Mouse (Mus musculus) CH12.LX (cell line): ENCODE measurements around the gene Actn2. TPM values are rescaled to one million over a fixed set of nuclear protein-coding genes. Genes with fewer than 3 reads are reported as not detected.

Experiments used
- DNase-seq: peaks from one replicate; pipeline ENCODE4 v3.0.0-alpha.2; 2013; ENCODE audit errors: extremely low read depth
- H3K27ac ChIP-seq: 2 replicates; pipeline ENCODE4 v1.5.1; 2012; ENCODE audit warnings: low read depth, mild to moderate bottlenecking, control low read depth, moderate library complexity; ENCODE audit not compliant: insufficient read depth
- H3K27me3 ChIP-seq: replicated peaks from 2 replicates; pipeline ENCODE3; 2012; ENCODE audit warnings: inconsistent platforms
- H3K36me3 ChIP-seq, 2 experiments: replicated peaks in 1 of 2; 2 replicates each; pipeline versions ENCODE3 to v1.6.1; 2012; ENCODE audit warnings: inconsistent platforms in 1 of 2, low read length in 1 of 2, mild to moderate bottlenecking in 1 of 2, mixed read lengths in 1 of 2, moderate library complexity in 1 of 2; ENCODE audit not compliant: control insufficient read depth in 1 of 2, insufficient read depth in 1 of 2
- H3K4me1 ChIP-seq, 2 experiments: 2 replicates each; pipeline ENCODE4 v1.6.1; 2012; ENCODE audit warnings: inconsistent platforms in 1 of 2, moderate library complexity in 1 of 2; ENCODE audit not compliant: insufficient read depth in 2 of 2, control insufficient read depth in 1 of 2
- H3K4me2 ChIP-seq: 2 replicates; pipeline ENCODE4 v1.6.1; 2012; ENCODE audit warnings: low read depth, mild to moderate bottlenecking, control low read depth; ENCODE audit not compliant: poor library complexity, insufficient read depth, severe bottlenecking
- H3K4me3 ChIP-seq, 3 experiments: fragments of 150-350 bp in 1 of 3; sonication (generic) in 1 of 3; replicated peaks in 1 of 3; 2 replicates each; pipeline versions ENCODE3 to v1.5.1; 2011 to 2012; ENCODE audit warnings: low read depth in 2 of 3, low read length in 2 of 3, mild to moderate bottlenecking in 2 of 3, moderate library complexity in 2 of 3, control low read depth in 1 of 3, improper control_type of control experiment in 1 of 3, inconsistent platforms in 1 of 3, mixed read lengths in 1 of 3; ENCODE audit not compliant: poor library complexity in 1 of 3
- H3K79me2 ChIP-seq: replicated peaks from 2 replicates; pipeline ENCODE4 v1.6.1; 2012; ENCODE audit warnings: mild to moderate bottlenecking, moderate library complexity; ENCODE audit not compliant: control insufficient read depth, poor library complexity, insufficient read depth, severe bottlenecking; ENCODE audit errors: extremely low read depth
- H3K9ac ChIP-seq: 2 replicates; pipeline ENCODE4 v1.6.1; 2012; ENCODE audit warnings: low read depth, mild to moderate bottlenecking, control low read depth, moderate library complexity; ENCODE audit not compliant: insufficient read depth
- H3K9me3 ChIP-seq: replicated peaks from 2 replicates; pipeline ENCODE3; 2012; ENCODE audit warnings: low read length, inconsistent platforms, mixed read lengths
- CHD2 ChIP-seq: IDR thresholded peaks from 2 replicates; pipeline ENCODE4 v1.6.1; 2011; ENCODE audit warnings: low read length, improper control_type of control experiment
- CTCF ChIP-seq, 2 experiments: IDR thresholded peaks in 1 of 2; conservative IDR thresholded peaks in 1 of 2; 2 replicates each; pipeline ENCODE4 v1.5.1; 2011 to 2012; ENCODE audit warnings: low read depth in 2 of 2, low read length in 2 of 2, improper control_type of control experiment in 1 of 2, inconsistent platforms in 1 of 2, mild to moderate bottlenecking in 1 of 2, moderate library complexity in 1 of 2
- E2F4 ChIP-seq: IDR thresholded peaks from 2 replicates; pipeline ENCODE4 v1.6.1; 2011; ENCODE audit warnings: low read depth, low read length, improper control_type of control experiment; ENCODE audit not compliant: insufficient replicate concordance
- ELF1 ChIP-seq: IDR thresholded peaks from 2 replicates; pipeline ENCODE4 v1.6.1; 2014; ENCODE audit warnings: low read depth, mild to moderate bottlenecking, inconsistent platforms, low read length, improper control_type of control experiment
- GABPA ChIP-seq: IDR thresholded peaks from 2 replicates; pipeline ENCODE4 v1.6.1; 2012; ENCODE audit warnings: low read depth, low read length, improper control_type of control experiment, inconsistent platforms; ENCODE audit not compliant: insufficient replicate concordance
- JUN ChIP-seq: IDR thresholded peaks from 2 replicates; pipeline ENCODE4 v1.6.1; 2011; ENCODE audit warnings: low read depth, mild to moderate bottlenecking, low read length, improper control_type of control experiment, moderate library complexity; ENCODE audit not compliant: insufficient read depth
- JUND ChIP-seq: conservative IDR thresholded peaks from 2 replicates; pipeline ENCODE4 v1.6.1; 2011; ENCODE audit warnings: low read depth, low read length, improper control_type of control experiment
- MAZ ChIP-seq: IDR thresholded peaks from 2 replicates; pipeline ENCODE4 v1.6.1; 2012; ENCODE audit warnings: low read depth, mild to moderate bottlenecking, inconsistent platforms, low read length, improper control_type of control experiment, moderate library complexity
- MYC ChIP-seq: IDR thresholded peaks from 2 replicates; pipeline ENCODE4 v1.6.1; 2011; ENCODE audit warnings: low read depth, mild to moderate bottlenecking, improper control_type of control experiment, low read length
- NELFE ChIP-seq: IDR thresholded peaks from 2 replicates; pipeline ENCODE4 v1.6.1; 2011; ENCODE audit warnings: low read depth, low read length, improper control_type of control experiment
- NRF1 ChIP-seq: IDR thresholded peaks from 2 replicates; pipeline ENCODE4 v1.6.1; 2014; ENCODE audit warnings: low read depth, mild to moderate bottlenecking, inconsistent platforms, low read length, improper control_type of control experiment, moderate library complexity
- PAX5 ChIP-seq: IDR thresholded peaks from 2 replicates; pipeline ENCODE4 v1.6.1; 2012; ENCODE audit warnings: low read length, inconsistent platforms, mixed read lengths
- POLR2A ChIP-seq: IDR thresholded peaks from 2 replicates; pipeline ENCODE4 v1.6.1; 2011; ENCODE audit warnings: low read depth, mild to moderate bottlenecking, improper control_type of control experiment, low read length
- RCOR1 ChIP-seq: conservative IDR thresholded peaks from 2 replicates; pipeline ENCODE4 v1.6.1; 2012; ENCODE audit warnings: low read depth, mild to moderate bottlenecking, inconsistent platforms, low read length, improper control_type of control experiment
- SIN3A ChIP-seq: IDR thresholded peaks from 2 replicates; pipeline ENCODE4 v1.6.1; 2012; ENCODE audit warnings: low read length, improper control_type of control experiment, inconsistent platforms
- TBP ChIP-seq: conservative IDR thresholded peaks from 2 replicates; pipeline ENCODE4 v1.6.1; 2011; ENCODE audit warnings: low read depth, low read length, improper control_type of control experiment
- TCF12 ChIP-seq: IDR thresholded peaks from 2 replicates; pipeline ENCODE4 v1.6.1; 2014; ENCODE audit warnings: low read depth, mild to moderate bottlenecking, inconsistent platforms, low read length, improper control_type of control experiment
- USF1 ChIP-seq: IDR thresholded peaks from 2 replicates; pipeline ENCODE4 v1.6.1; 2014; ENCODE audit warnings: low read depth, mild to moderate bottlenecking, inconsistent platforms, low read length, improper control_type of control experiment
- ZC3H11A ChIP-seq: IDR thresholded peaks from 2 replicates; pipeline ENCODE4 v1.6.1; 2012; ENCODE audit warnings: low read depth, mild to moderate bottlenecking, inconsistent platforms, low read length, improper control_type of control experiment
- ZKSCAN1 ChIP-seq: IDR thresholded peaks from 2 replicates; pipeline ENCODE4 v1.6.1; 2012; ENCODE audit warnings: low read depth, inconsistent platforms, low read length, improper control_type of control experiment, borderline replicate concordance
- dilution Hi-C: fragments of 300-500 bp; cut with MboI; formaldehyde crosslinking; loops from 2 replicates; pipeline ENCODE4 v1.14.3; 2020; ENCODE audit warnings: low sequenced_read_pairs; ENCODE audit not compliant: extremely low pct_unique_long_range_greater_than_20kb, extremely low pct_ligation_motif_present
- in situ Hi-C: fragments of 300-500 bp; cut with MboI; formaldehyde crosslinking; loops from 3 replicates; pipeline ENCODE4 v1.14.3; 2019; ENCODE audit warnings: low sequenced_read_pairs, low pct_ligation_motif_present, low pct_unique_long_range_greater_than_20kb, mixed read lengths
- polyA plus RNA-seq: library from polyadenylated mRNA; unstranded; fragments of >175 nt; gene quantifications from 2 replicates; pipeline ENCODE4 v1.2.1, GENCODE M21; 2012; ENCODE audit warnings: low read depth; ENCODE audit not compliant: insufficient read length
- total RNA-seq, 2 experiments: library from RNA; depleted of rRNA; stranded (reverse); fragments of 300-350 nt in 1 of 2; fragments of >200 nt in 1 of 2; gene quantifications; 2 replicates each; pipeline ENCODE4 v1.2.3; 2012 to 2014

Gene Actn2
- total and polyA plus RNA-seq, 3 experiments, result not detected

- Histone ChIP-seq H3K79me2 (no peaks in the 10 kb centered on the region), H3K4me1 (no peaks in the 10 kb centered on the region), H3K27me3 (no peaks in the 10 kb centered on the region), H3K9me3 (no peaks in the 10 kb centered on the region), H3K9ac (no peak overlapping the region), H3K4me2 (no peak overlapping the region), H3K36me3 (no peaks in the 10 kb centered on the region), H3K4me3 (no peak overlapping the region), H3K27ac (no peak overlapping the region)
- dilution Hi-C loops (no loop called here), in situ Hi-C loops (no loop called here)
- TF ChIP-seq NELFE (no peak), E2F4 (no peak), SIN3A (no peak), USF1 (no peak), ZKSCAN1 (no peak), CTCF (conservative IDR thresholded peaks at IDR 0.05 in 1 of 2, IDR thresholded peaks at IDR 0.05 in 1 of 2; ENCODE audit: low read depth in 2 of 2, low read length in 2 of 2) (no peak), RCOR1 (no peak), ZC3H11A (no peak), NRF1 (no peak), GABPA (no peak), TCF12 (no peak), JUND (no peak), TBP (no peak), MYC (no peak), CHD2 (no peak), MAZ (no peak), JUN (no peak), POLR2A (no peak), ELF1 (no peak)
- no peak for DNase-seq
Measured at GRCm38 (mm10) chr13:12361486-12361885, 20.9 kb upstream of the Actn2 start.

- Histone ChIP-seq H3K79me2 (no peaks in the 10 kb centered on the region), H3K27me3 (no peaks in the 10 kb centered on the region), H3K9ac (no peak overlapping the region), H3K4me1 (no peaks in the 10 kb centered on the region), H3K4me2 (no peak overlapping the region), H3K27ac (no peak overlapping the region), H3K9me3 (no peaks in the 10 kb centered on the region), H3K4me3 (no peak overlapping the region), H3K36me3 (no peaks in the 10 kb centered on the region)
- dilution Hi-C loops (no loop called here), in situ Hi-C loops (no loop called here)
- no peak for DNase-seq
- no peak for TF ChIP-seq PAX5
Measured at GRCm38 (mm10) chr13:12357554-12357953, 17.0 kb upstream of the Actn2 start.
